Mouse (Mus musculus) kidney, adult 2 months (tissue): ENCODE data around the gene Wdfy3.

ENCODE experiments used
- CTCF ChIP-seq: fragments of 200-500 bp; conservative IDR thresholded peaks from 2 replicates; pipeline ENCODE4 v1.5.1; 2011; ENCODE audit warnings: low read depth, mild to moderate bottlenecking, control low read depth, low read length, moderate library complexity, mixed read lengths; ENCODE audit not compliant: insufficient read depth, insufficient read length
- POLR2A ChIP-seq: fragments of 200-500 bp; IDR thresholded peaks from one replicate; pipeline ENCODE4 v1.6.1; 2011; ENCODE audit warnings: low read depth, low read length, control low read depth

GRCm38 (mm10) chr5:102071241-102071640, 1.5 kb upstream of the Wdfy3 start:
- TF ChIP-seq CTCF: no peak
- TF ChIP-seq POLR2A: no peak
